Mouse (Mus musculus) testis, adult 2 months (tissue): Measurements from ENCODE around the gene Erg.

ENCODE experiments used
- CTCF ChIP-seq: fragments of 200-500 bp; IDR thresholded peaks from 2 replicates; pipeline ENCODE4 v1.5.1; 2012; ENCODE audit warnings: low read depth, mild to moderate bottlenecking, inconsistent platforms, low read length, moderate library complexity; ENCODE audit not compliant: control insufficient read depth, insufficient read depth, insufficient replicate concordance
- POLR2A ChIP-seq: fragments of 200-500 bp; IDR thresholded peaks from 2 replicates; pipeline ENCODE4 v1.6.1; 2012; ENCODE audit warnings: low read depth, mild to moderate bottlenecking, inconsistent platforms, low read length, moderate library complexity; ENCODE audit not compliant: control insufficient read depth

GRCm38 (mm10) chr16:95543471-95543870, 42.9 kb downstream of the Erg start:
- TF ChIP-seq CTCF (no peak), POLR2A (no peak)
